Comparison of ENCODE assay signal across 8 mouse cellular contexts in the genomic region with DNA sequence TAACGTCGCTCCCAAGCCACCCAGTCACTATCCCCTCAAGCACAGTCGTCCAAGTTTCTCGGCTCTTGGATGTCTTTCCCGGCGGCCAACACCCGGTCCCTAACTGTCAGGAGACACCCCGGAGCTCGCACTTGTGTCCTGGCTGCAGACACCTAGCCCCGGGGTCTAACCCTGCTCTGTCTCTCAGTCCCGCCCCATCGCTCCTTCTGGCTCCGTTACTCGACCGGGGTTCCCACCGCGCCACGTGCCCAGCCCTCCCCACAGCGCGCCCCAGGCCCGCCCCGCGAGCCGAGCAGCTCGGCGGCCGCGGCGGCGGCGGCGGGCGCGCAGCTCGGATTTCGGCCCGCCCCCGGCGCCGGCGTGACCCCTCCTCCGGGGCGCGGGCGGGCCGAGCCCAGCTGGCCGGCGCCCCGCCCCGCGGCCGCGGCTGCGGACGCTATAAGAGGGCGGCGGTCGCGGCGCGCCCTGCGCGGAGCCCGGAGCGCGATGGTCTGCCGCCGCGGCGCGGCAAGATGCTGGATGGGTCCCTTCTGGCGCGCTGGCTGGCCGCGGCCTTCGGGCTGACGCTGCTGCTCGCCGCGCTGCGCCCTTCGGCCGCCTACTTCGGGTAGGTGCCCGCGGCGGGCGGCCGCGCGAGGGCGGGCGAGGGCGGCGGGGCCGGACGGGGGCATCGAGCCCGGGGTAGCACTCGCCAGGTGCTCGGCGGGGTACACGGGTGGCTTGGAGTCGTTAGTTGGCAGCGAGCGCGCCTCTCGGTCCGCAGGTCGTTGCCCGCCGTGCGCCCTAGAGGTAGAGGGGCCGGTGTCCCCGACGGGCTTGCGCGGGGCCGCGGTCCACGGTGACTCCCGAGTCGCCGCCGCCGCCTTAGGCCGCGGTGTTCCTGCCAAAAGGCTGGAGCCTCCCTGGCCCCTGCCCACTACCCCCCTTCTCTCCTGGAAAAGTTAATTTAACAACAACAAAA. TPM values are rescaled to one million over a fixed set of nuclear protein-coding genes. Genes with fewer than 3 reads are reported as not detected.
DNase-seq lines count a peak whose midpoint lies in the region; ATAC-seq and TF ChIP-seq lines count a peak whose summit lies in the region.

A gene (plus strand): TSS at position 468 of the 961 bp plus-strand sequence.

- no peak within 1 kb of the TSS for H3K27ac ChIP-seq in ES-E14 (ENCODE audit: insufficient read depth, low read depth, low read length, poor library complexity, severe bottlenecking)
- H3K27ac ChIP-seq in forebrain, postnatal 0 days (ENCODE audit: low read depth, low read length) = no peak within 1 kb of the TSS
- no peak within 1 kb of the TSS for H3K27ac ChIP-seq in hindbrain, embryonic 11.5 days (ENCODE audit: low read depth, low read length)
- no peak within 1 kb of the TSS for H3K27ac ChIP-seq in limb, embryonic 11.5 days (replicated peaks; ENCODE audit: low read depth, low read length)
- no peak within 1 kb of the TSS for H3K27ac ChIP-seq in midbrain, embryonic 13.5 days

- peak within 1 kb of the TSS; percentile 79 for H3K9ac ChIP-seq in ES-E14 (ENCODE audit: insufficient read depth, low read depth, low read length, poor library complexity, severe bottlenecking)
- peak within 1 kb of the TSS; percentile 53 for H3K9ac ChIP-seq in forebrain, postnatal 0 days
- H3K9ac ChIP-seq in hindbrain, embryonic 11.5 days (ENCODE audit: low read depth, low read length) = peak within 1 kb of the TSS; percentile 50
- peak within 1 kb of the TSS; percentile 67 for H3K9ac ChIP-seq in limb, embryonic 11.5 days (ENCODE audit: low read length)
- peak within 1 kb of the TSS; percentile 64 for H3K9ac ChIP-seq in midbrain, embryonic 13.5 days (replicated peaks)

- peak; percentile 21 for ATAC-seq in forebrain, postnatal 0 days
- ATAC-seq in hindbrain, embryonic 11.5 days (ENCODE audit: low FRiP score) = peak; percentile 54; the same call in 1 of the 2 replicates
- peak; percentile 49; the same call in 1 of the 2 replicates for ATAC-seq in limb, embryonic 11.5 days (ENCODE audit: insufficient number of reproducible peaks, low FRiP score, low TSS enrichment, low read depth)
- ATAC-seq in midbrain, embryonic 13.5 days = peak; percentile 53

- H3K4me2 ChIP-seq in forebrain, postnatal 0 days (ENCODE audit: low read depth) = peak within 1 kb of the TSS; percentile 92
- peak within 1 kb of the TSS; percentile 95 for H3K4me2 ChIP-seq in hindbrain, embryonic 11.5 days (replicated peaks; ENCODE audit: low read depth, low read length)
- peak within 1 kb of the TSS; percentile 94 for H3K4me2 ChIP-seq in limb, embryonic 11.5 days (ENCODE audit: low read depth, severe bottlenecking)
- peak within 1 kb of the TSS; percentile 70 for H3K4me2 ChIP-seq in midbrain, embryonic 13.5 days (replicated peaks)

- peaks cover 33% of the 10 kb centered on the region for H3K27me3 ChIP-seq in forebrain, postnatal 0 days (ENCODE audit: insufficient read depth, low read length)
- peaks cover 54% of the 10 kb centered on the region for H3K27me3 ChIP-seq in hindbrain, embryonic 11.5 days (ENCODE audit: control insufficient read depth, insufficient read depth, low read length)
- H3K27me3 ChIP-seq in limb, embryonic 11.5 days (ENCODE audit: control insufficient read depth, insufficient read depth, low read length) = peaks cover 46% of the 10 kb centered on the region
- H3K27me3 ChIP-seq in midbrain, embryonic 13.5 days = peaks cover 82% of the 10 kb centered on the region

- DNase-seq in ES-E14 (ENCODE audit: low read depth, low spot score) (no peak), adipocyte (ENCODE audit: low spot score) (peak; percentile 17)
- no peak for DNase-seq in forebrain, postnatal 0 days
- DNase-seq in hindbrain, embryonic 11.5 days (ENCODE audit: low spot score) = peak; percentile 73
- DNase-seq in limb, embryonic 11.5 days (ENCODE audit: low spot score) = peak; percentile 73
- peak; percentile 73 for DNase-seq in urinary bladder, postnatal 25 days (ENCODE audit: low spot score)
- DNase-seq in natural killer cell, adult 2 months (ENCODE audit: low spot score in 2 of 2) = no peak

- H3K4me1 ChIP-seq in ES-E14 (ENCODE audit: control insufficient read depth in 2 of 2, insufficient read depth in 2 of 2, low read length in 2 of 2, poor library complexity in 1 of 2) = peaks cover 1 to 10% of the 10 kb centered on the region in 2 experiments; a peak in 3 of 4 replicates
- H3K4me1 ChIP-seq in forebrain, postnatal 0 days (ENCODE audit: insufficient read depth) = peaks cover 6% of the 10 kb centered on the region
- peaks cover 18% of the 10 kb centered on the region for H3K4me1 ChIP-seq in hindbrain, embryonic 11.5 days (replicated peaks; ENCODE audit: control insufficient read depth, insufficient read depth, low read length)
- peaks cover 36% of the 10 kb centered on the region for H3K4me1 ChIP-seq in limb, embryonic 11.5 days (ENCODE audit: control insufficient read depth, insufficient read depth, low read length)
- peaks cover 47% of the 10 kb centered on the region for H3K4me1 ChIP-seq in midbrain, embryonic 13.5 days (replicated peaks)

- WGBS in forebrain, postnatal 0 days = 2% methylated on average over 98 of the region's 128 CpGs
- 1% methylated on average over 93 of the region's 128 CpGs for WGBS in hindbrain, embryonic 11.5 days
- under 1% methylated on average over 114 of the region's 128 CpGs for WGBS in limb, embryonic 11.5 days
- WGBS in midbrain, embryonic 13.5 days = under 1% methylated on average over 83 of the region's 128 CpGs

- in situ Hi-C loops in ES-E14 (cut with MboI; ENCODE audit: low sequenced_read_pairs in 2 of 2, unreplicated experiment in 2 of 2) = no loop called here

- no peak; the same call in 1 of the 2 replicates for TF ChIP-seq CTCF in forebrain, postnatal 0 days (IDR thresholded peaks at IDR 0.05; ENCODE audit: low read depth)

- H3K4me3 ChIP-seq in ES-E14 (ENCODE audit: insufficient read depth in 1 of 2, low read depth in 1 of 2, low read length in 2 of 2, poor library complexity in 1 of 2, severe bottlenecking in 1 of 2) = peak within 1 kb of the TSS; percentile 78 to 85
- H3K4me3 ChIP-seq in forebrain, postnatal 0 days (ENCODE audit: low read depth, low read length) = peak within 1 kb of the TSS; percentile 58
- peak within 1 kb of the TSS; percentile 50 for H3K4me3 ChIP-seq in hindbrain, embryonic 11.5 days (ENCODE audit: low read depth, low read length)
- H3K4me3 ChIP-seq in limb, embryonic 11.5 days (ENCODE audit: low read depth, low read length) = peak within 1 kb of the TSS; percentile 50
- peak within 1 kb of the TSS; percentile 52 for H3K4me3 ChIP-seq in midbrain, embryonic 13.5 days (replicated peaks)

- no peaks in the 10 kb centered on the region for H3K9me3 ChIP-seq in ES-E14 (ENCODE audit: control insufficient read depth, insufficient read depth, low read depth, low read length)
- no peaks in the 10 kb centered on the region for H3K9me3 ChIP-seq in forebrain, postnatal 0 days (ENCODE audit: low read length)
- H3K9me3 ChIP-seq in hindbrain, embryonic 11.5 days (ENCODE audit: control insufficient read depth, low read length) = no peaks in the 10 kb centered on the region
- no peaks in the 10 kb centered on the region for H3K9me3 ChIP-seq in limb, embryonic 11.5 days (ENCODE audit: control insufficient read depth, low read length)
- no peaks in the 10 kb centered on the region for H3K9me3 ChIP-seq in midbrain, embryonic 13.5 days

- no peaks in the 10 kb centered on the region for H3K36me3 ChIP-seq in ES-E14 (ENCODE audit: control insufficient read depth, insufficient read depth, low read length, poor library complexity, severe bottlenecking)
- no peaks in the 10 kb centered on the region for H3K36me3 ChIP-seq in forebrain, postnatal 0 days (ENCODE audit: insufficient read depth)
- H3K36me3 ChIP-seq in hindbrain, embryonic 11.5 days (ENCODE audit: control insufficient read depth, insufficient read depth, low read length) = no peaks in the 10 kb centered on the region
- H3K36me3 ChIP-seq in limb, embryonic 11.5 days (ENCODE audit: control insufficient read depth, insufficient read depth, low read length) = no peaks in the 10 kb centered on the region
- H3K36me3 ChIP-seq in midbrain, embryonic 13.5 days = no peaks in the 10 kb centered on the region

TF ChIP-seq in ES-E14, 5 proteins besides CTCF, POLR2A, EP300 and RAD21:
- TF ChIP-seq MAFK (IDR thresholded peaks at IDR 0.05; ENCODE audit: insufficient read depth, low read depth, low read length) (no peak), CHD2 (IDR thresholded peaks at IDR 0.05; ENCODE audit: low read depth, low read length) (no peak), ZNF384 (IDR thresholded peaks at IDR 0.05; ENCODE audit: low read depth, low read length) (no peak), HCFC1 (IDR thresholded peaks at IDR 0.05; ENCODE audit: borderline replicate concordance, insufficient read depth, low read length) (no peak), ZC3H11A (IDR thresholded peaks at IDR 0.05; ENCODE audit: borderline replicate concordance, low read depth, low read length) (no peak)

RNA-seq across cellular contexts. Expression of the gene that starts here (rescaled TPM):
- total RNA-seq in ES-E14 (2012; rRNA removed) = 3.0 and 5.8 TPM in 2 replicates
- 1.9 and 5.6 TPM in 2 replicates for total RNA-seq in forebrain, postnatal 0 days (2014; rRNA removed)
- 2.1 and 2.6 TPM in 2 replicates for polyA plus RNA-seq in forebrain, postnatal 0 days (2015; fragmentation: Nextera tagmentation; extraction: Ambion mirVana)
- polyA plus RNA-seq in hindbrain, embryonic 11.5 days (2014; fragmentation: Nextera tagmentation; extraction: Ambion mirVana) = 2.7 and 3.8 TPM in 2 replicates
- 1.1 and 1.8 TPM in 2 replicates for polyA plus RNA-seq in limb, embryonic 11.5 days (2014; fragmentation: Nextera tagmentation; extraction: Ambion mirVana)
- polyA plus RNA-seq in midbrain, embryonic 13.5 days (2015; fragmentation: Nextera tagmentation; extraction: Ambion mirVana) = 2.9 and 6.0 TPM in 2 replicates

Comparison
In these comparisons a context has a peak if more than half of its experiments do, and no peak if none do; other contexts are left out.
1. DNase-seq: peak in adipocyte (single experiment), hindbrain, embryonic 11.5 days (single experiment), limb, embryonic 11.5 days (single experiment) and urinary bladder, postnatal 25 days (single experiment); none in ES-E14 (single experiment), forebrain, postnatal 0 days (single experiment) and natural killer cell, adult 2 months (0 of 2).
2. Peak in every context shown above with its lines, with median percentiles within 50 percentile points of each other: H3K4me3 ChIP-seq, H3K9ac ChIP-seq, ATAC-seq and H3K4me2 ChIP-seq.